Mouse (Mus musculus): ENCODE measurements around the gene Dclk1. TPM values are rescaled to one million over a fixed set of nuclear protein-coding genes. Genes with fewer than 3 reads are reported as not detected.

Dclk1 gene
- polyA plus RNA-seq, 1 experiment from 2014 or later = 30.2 TPM

- H3K4me1 ChIP-seq = peaks cover 5% of the 10 kb centered on the region
- DNase-seq (ENCODE audit: low spot score) = no peak
- no peaks in the 10 kb centered on the region for H3K9me3 ChIP-seq (replicated peaks)
- WGBS = 28% methylated on average over 18 of the region's 18 CpGs
- H3K36me3 ChIP-seq = no peaks in the 10 kb centered on the region
- H3K4me3 ChIP-seq = no peak overlapping the region
- H3K27me3 ChIP-seq (ENCODE audit: low read depth, poor library complexity, severe bottlenecking) = peaks cover 10% of the 10 kb centered on the region
- H3K27ac ChIP-seq = no peak overlapping the region
These were observed 15.5 kb upstream of the Dclk1 start for GRCm38 (mm10) chr3:55226501-55227213.

GRCm38 (mm10) chr3:55227214-55227581 lies 15.0 kb upstream of the Dclk1 start:
- DNase-seq (ENCODE audit: low spot score) = no peak
- no peak overlapping the region for H3K4me3 ChIP-seq
- no peaks in the 10 kb centered on the region for H3K9me3 ChIP-seq (replicated peaks)
- H3K27me3 ChIP-seq (ENCODE audit: low read depth, poor library complexity, severe bottlenecking) = peaks cover 10% of the 10 kb centered on the region
- WGBS = 45% methylated on average over 4 of the region's 4 CpGs
- no peak overlapping the region for H3K27ac ChIP-seq
- H3K4me1 ChIP-seq = peaks cover 5% of the 10 kb centered on the region
- H3K36me3 ChIP-seq = no peaks in the 10 kb centered on the region

GRCm38 (mm10) chr3:55242422-55243055 lies 375 bp downstream of the Dclk1 start:
- Histone ChIP-seq H3K9me3 (replicated peaks) (no peaks in the 10 kb centered on the region), H3K27ac (peak overlapping the region; percentile 81), H3K36me3 (no peaks in the 10 kb centered on the region; the same call in 1 of the 2 replicates), H3K4me1 (peaks cover 25% of the 10 kb centered on the region), H3K27me3 (ENCODE audit: low read depth, poor library complexity, severe bottlenecking) (peaks cover 35% of the 10 kb centered on the region), H3K4me3 (peak overlapping the region; percentile 62)
- peak; percentile 81 for DNase-seq (ENCODE audit: low spot score)
- under 1% methylated on average over 45 of the region's 45 CpGs for WGBS

GRCm38 (mm10) chr3:55243056-55243471 lies 900 bp downstream of the Dclk1 start:
- no peak for DNase-seq (ENCODE audit: low spot score)
- Histone ChIP-seq H3K9me3 (replicated peaks) (no peaks in the 10 kb centered on the region), H3K4me3 (peak overlapping the region; percentile 62), H3K4me1 (peaks cover 25% of the 10 kb centered on the region), H3K27ac (peak overlapping the region; percentile 81), H3K27me3 (ENCODE audit: low read depth, poor library complexity, severe bottlenecking) (peaks cover 35% of the 10 kb centered on the region), H3K36me3 (peaks cover 2% of the 10 kb centered on the region; the same call in 1 of the 2 replicates)
- 5% methylated on average over 8 of the region's 8 CpGs for WGBS

GRCm38 (mm10) chr3:55244087-55244486 lies 1.9 kb downstream of the Dclk1 start:
- 82% methylated on average over 6 of the region's 6 CpGs for WGBS
- peaks cover 25% of the 10 kb centered on the region for H3K4me1 ChIP-seq
- no peaks in the 10 kb centered on the region for H3K9me3 ChIP-seq (replicated peaks)
- H3K36me3 ChIP-seq = peaks cover 7% of the 10 kb centered on the region; the same call in 1 of the 2 replicates
- no peak for DNase-seq (ENCODE audit: low spot score)
- peaks cover 35% of the 10 kb centered on the region for H3K27me3 ChIP-seq (ENCODE audit: low read depth, poor library complexity, severe bottlenecking)
- H3K4me3 ChIP-seq = no peak overlapping the region
- no peak overlapping the region for H3K27ac ChIP-seq

- no peaks in the 10 kb centered on the region for H3K9me3 ChIP-seq (replicated peaks)
- H3K27ac ChIP-seq = no peak overlapping the region
- 90% methylated on average over 12 of the region's 12 CpGs for WGBS
- peaks cover 23% of the 10 kb centered on the region for H3K27me3 ChIP-seq (ENCODE audit: low read depth, poor library complexity, severe bottlenecking)
- no peak for DNase-seq (ENCODE audit: low spot score)
- peaks cover 7% of the 10 kb centered on the region; the same call in 1 of the 2 replicates for H3K36me3 ChIP-seq
- peaks cover 25% of the 10 kb centered on the region for H3K4me1 ChIP-seq
- H3K4me3 ChIP-seq = no peak overlapping the region
These were observed 4.6 kb downstream of the Dclk1 start for GRCm38 (mm10) chr3:55246618-55247272.

- no peak for DNase-seq (ENCODE audit: low spot score)
- Histone ChIP-seq H3K4me1 (peaks cover 12% of the 10 kb centered on the region), H3K27ac (no peak overlapping the region), H3K27me3 (ENCODE audit: low read depth, poor library complexity, severe bottlenecking) (peaks cover 13% of the 10 kb centered on the region; the same call in 1 of the 2 replicates), H3K4me3 (no peak overlapping the region), H3K9me3 (replicated peaks) (no peaks in the 10 kb centered on the region), H3K36me3 (peaks cover 7% of the 10 kb centered on the region; the same call in 1 of the 2 replicates)
- WGBS = 96% methylated on average over 3 of the region's 3 CpGs
These were observed 5.9 kb downstream of the Dclk1 start for GRCm38 (mm10) chr3:55248048-55248447.

- 86% methylated on average over 6 of the region's 6 CpGs for WGBS
- peaks cover 7% of the 10 kb centered on the region for H3K4me1 ChIP-seq
- H3K36me3 ChIP-seq = peaks cover 7% of the 10 kb centered on the region; the same call in 1 of the 2 replicates
- no peak overlapping the region for H3K4me3 ChIP-seq
- DNase-seq (ENCODE audit: low spot score) = no peak
- H3K27me3 ChIP-seq (ENCODE audit: low read depth, poor library complexity, severe bottlenecking) = 0 out of 2 replicates have a peak, but pooled peaks cover 8% of the 10 kb centered on the region
- H3K27ac ChIP-seq = no peak overlapping the region
- H3K9me3 ChIP-seq (replicated peaks) = no peaks in the 10 kb centered on the region
These were observed 6.3 kb downstream of the Dclk1 start for GRCm38 (mm10) chr3:55248508-55248907.

- Histone ChIP-seq H3K36me3 (peaks cover 7% of the 10 kb centered on the region; the same call in 1 of the 2 replicates), H3K9me3 (replicated peaks) (no peaks in the 10 kb centered on the region), H3K27me3 (ENCODE audit: low read depth, poor library complexity, severe bottlenecking) (no peaks in the 10 kb centered on the region), H3K27ac (no peak overlapping the region), H3K4me1 (no peaks in the 10 kb centered on the region), H3K4me3 (no peak overlapping the region)
- DNase-seq (ENCODE audit: low spot score) = no peak
- WGBS = 85% methylated on average over 2 of the region's 2 CpGs
These were observed 8.5 kb downstream of the Dclk1 start for GRCm38 (mm10) chr3:55250631-55251030.

GRCm38 (mm10) chr3:55260139-55260538 lies 18.0 kb downstream of the Dclk1 start:
- WGBS = 94% methylated on average over 7 of the region's 7 CpGs
- DNase-seq (ENCODE audit: low spot score) = no peak
- no peak overlapping the region for H3K4me3 ChIP-seq

GRCm38 (mm10) chr3:55266091-55266490 lies 23.9 kb downstream of the Dclk1 start:
- Histone ChIP-seq H3K36me3 (no peaks in the 10 kb centered on the region), H3K9me3 (replicated peaks) (no peaks in the 10 kb centered on the region), H3K4me3 (no peak overlapping the region), H3K27ac (no peak overlapping the region), H3K4me1 (no peaks in the 10 kb centered on the region), H3K27me3 (ENCODE audit: low read depth, poor library complexity, severe bottlenecking) (no peaks in the 10 kb centered on the region)
- WGBS = 91% methylated on average over 5 of the region's 5 CpGs
- DNase-seq (ENCODE audit: low spot score) = no peak

More at GRCm38 (mm10) chr3:55260139-55260538, 18.0 kb downstream of the Dclk1 start:
- no peaks in the 10 kb centered on the region for H3K27me3 ChIP-seq (ENCODE audit: low read depth, poor library complexity, severe bottlenecking)
- no peaks in the 10 kb centered on the region for H3K9me3 ChIP-seq (replicated peaks)
- 0 out of 2 replicates have a peak, but pooled peaks cover 3% of the 10 kb centered on the region for H3K36me3 ChIP-seq
- H3K4me1 ChIP-seq = no peaks in the 10 kb centered on the region
- no peak overlapping the region for H3K27ac ChIP-seq

GRCm38 (mm10) chr3:55269802-55270201 lies 27.6 kb downstream of the Dclk1 start:
- no peaks in the 10 kb centered on the region for H3K27me3 ChIP-seq (ENCODE audit: low read depth, poor library complexity, severe bottlenecking)
- H3K9me3 ChIP-seq (replicated peaks) = no peaks in the 10 kb centered on the region
- H3K4me3 ChIP-seq = no peak overlapping the region
- no peaks in the 10 kb centered on the region for H3K4me1 ChIP-seq
- 91% methylated on average over 4 of the region's 4 CpGs for WGBS
- H3K27ac ChIP-seq = no peak overlapping the region
- no peak for DNase-seq (ENCODE audit: low spot score)
- H3K36me3 ChIP-seq = no peaks in the 10 kb centered on the region

- H3K4me3 ChIP-seq = no peak overlapping the region
- no peak for DNase-seq (ENCODE audit: low spot score)
- H3K4me1 ChIP-seq = no peaks in the 10 kb centered on the region
- no peaks in the 10 kb centered on the region for H3K27me3 ChIP-seq (ENCODE audit: low read depth, poor library complexity, severe bottlenecking)
- no peak overlapping the region for H3K27ac ChIP-seq
- no peaks in the 10 kb centered on the region for H3K36me3 ChIP-seq
- 92% methylated on average over 3 of the region's 3 CpGs for WGBS
- no peaks in the 10 kb centered on the region for H3K9me3 ChIP-seq (replicated peaks)
These were observed 28.2 kb downstream of the Dclk1 start for GRCm38 (mm10) chr3:55270345-55270744.
